Mouse (Mus musculus) heart, adult 2 months (tissue): ENCODE measurements at regions not wholly inside any gene's neighbourhood (a gene's known extent, or its start where the extent isn't known, plus 50 kb on each side); places are given as distances from the start of the nearest gene placed in this dataset.

Experiments
- DNase-seq, 2 experiments: peaks; one replicate each; pipeline ENCODE4 v3.0.0; 2021
- H3K27ac ChIP-seq: fragments of 200-600 bp; 2 replicates; pipeline ENCODE4 v1.8.1; 2022
- H3K27me3 ChIP-seq: fragments of 200-500 bp; 2 replicates; pipeline ENCODE4 v1.6.1; 2012; ENCODE audit warnings: mild to moderate bottlenecking, low read length, inconsistent platforms, mixed read lengths; ENCODE audit not compliant: control insufficient read depth, insufficient read depth
- H3K36me3 ChIP-seq: fragments of 200-500 bp; 2 replicates; pipeline ENCODE4 v1.6.1; 2012; ENCODE audit warnings: low read length, inconsistent platforms; ENCODE audit not compliant: control insufficient read depth, insufficient read depth
- H3K4me1 ChIP-seq: fragments of 200-500 bp; 2 replicates; pipeline ENCODE4 v1.6.1; 2011; ENCODE audit warnings: low read length; ENCODE audit not compliant: control insufficient read depth, insufficient read depth
- H3K4me3 ChIP-seq: fragments of 200-600 bp; 2 replicates; pipeline ENCODE4 v1.8.1; 2022
- H3K79me2 ChIP-seq: fragments of 200-500 bp; replicated peaks from 2 replicates; pipeline ENCODE4 v1.6.1; 2012; ENCODE audit warnings: mild to moderate bottlenecking, inconsistent platforms, low read length, moderate library complexity, mixed read lengths; ENCODE audit not compliant: control insufficient read depth, insufficient read depth
- H3K9ac ChIP-seq: fragments of 200-500 bp; 2 replicates; pipeline ENCODE4 v1.6.1; 2012; ENCODE audit warnings: low read depth, mild to moderate bottlenecking, control low read depth, inconsistent platforms, low read length, mixed read lengths
- CTCF ChIP-seq: fragments of 200-600 bp; IDR thresholded peaks from 2 replicates; pipeline ENCODE4 v1.8.1; 2022; ENCODE audit warnings: antibody characterized with exemption, mild to moderate bottlenecking, moderate library complexity
- EP300 ChIP-seq: fragments of 200-500 bp; IDR thresholded peaks from 2 replicates; pipeline ENCODE4 v1.6.1; 2011; ENCODE audit warnings: low read depth, low read length, control low read depth; ENCODE audit not compliant: insufficient read depth
- POLR2A ChIP-seq: fragments of 200-500 bp; IDR thresholded peaks from 2 replicates; pipeline ENCODE4 v1.6.1; 2011; ENCODE audit warnings: mild to moderate bottlenecking, low read depth, low read length, control low read depth; ENCODE audit not compliant: insufficient read depth
- WGBS: fragments of 180-500 bp; shearing (Covaris S2); methylation state at CpG from one replicate; pipeline ENCODE4 v1.1.7; 2018; 5-methylcytosine and 5-hydroxymethylcytosine counted together
- intact Hi-C: fragments of 180-260 bp; cut with DNase I; formaldehyde crosslinking; loops from one replicate; pipeline ENCODE4 v1.15.1; 2025

GRCm38 (mm10) chr10:109378846-109379245 is 368.1 kb upstream of the Syt1 start:
- intact Hi-C loops, result no loop called here
- H3K27ac ChIP-seq, result no peak overlapping the region
- no peaks in the 10 kb centered on the region for H3K4me1 ChIP-seq
- TF ChIP-seq POLR2A (no peak), CTCF (no peak), EP300 (no peak)
- H3K9ac ChIP-seq, result no peak overlapping the region
- no peak overlapping the region for H3K4me3 ChIP-seq
- 82% methylated on average over 4 of the region's 4 CpGs for WGBS
- DNase-seq, result no peak
- H3K27me3 ChIP-seq, result no peaks in the 10 kb centered on the region
- H3K36me3 ChIP-seq, result no peaks in the 10 kb centered on the region
- no peaks in the 10 kb centered on the region for H3K79me2 ChIP-seq

GRCm38 (mm10) chr10:109360161-109360560 is 349.4 kb upstream of the Syt1 start:
- DNase-seq, result no peak
- WGBS, result 35% methylated on average over 1 of the region's 1 CpGs
- no peak overlapping the region for H3K27ac ChIP-seq
- H3K27me3 ChIP-seq, result no peaks in the 10 kb centered on the region
- no peak overlapping the region for H3K9ac ChIP-seq
- no peak for TF ChIP-seq CTCF
- no peak for TF ChIP-seq POLR2A
- TF ChIP-seq EP300, result no peak
- no peaks in the 10 kb centered on the region for H3K4me1 ChIP-seq
- H3K79me2 ChIP-seq, result no peaks in the 10 kb centered on the region
- H3K36me3 ChIP-seq, result no peaks in the 10 kb centered on the region
- no peak overlapping the region for H3K4me3 ChIP-seq
- intact Hi-C loops, result no loop called here

GRCm38 (mm10) chr10:109358812-109359211 is 348.0 kb upstream of the Syt1 start:
- 31% methylated on average over 6 of the region's 6 CpGs for WGBS
- no peak for DNase-seq
- Histone ChIP-seq H3K9ac (no peak overlapping the region), H3K79me2 (no peaks in the 10 kb centered on the region), H3K27ac (no peak overlapping the region), H3K4me3 (no peak overlapping the region), H3K4me1 (no peaks in the 10 kb centered on the region), H3K36me3 (no peaks in the 10 kb centered on the region), H3K27me3 (no peaks in the 10 kb centered on the region)
- intact Hi-C loops, result no loop called here
- TF ChIP-seq CTCF, result no peak
- TF ChIP-seq EP300, result no peak
- TF ChIP-seq POLR2A, result no peak

GRCm38 (mm10) chr10:109332846-109333386 is 322.1 kb upstream of the Syt1 start:
- Histone ChIP-seq H3K27ac (no peak overlapping the region), H3K4me3 (no peak overlapping the region), H3K4me1 (no peaks in the 10 kb centered on the region), H3K79me2 (no peaks in the 10 kb centered on the region), H3K27me3 (no peaks in the 10 kb centered on the region), H3K9ac (no peak overlapping the region), H3K36me3 (no peaks in the 10 kb centered on the region)
- WGBS, result 73% methylated on average over 7 of the region's 7 CpGs
- intact Hi-C loops, result no loop called here
- TF ChIP-seq EP300, result no peak
- no peak for TF ChIP-seq POLR2A
- TF ChIP-seq CTCF, result no peak
- DNase-seq, result no peak

- no peak overlapping the region for H3K9ac ChIP-seq
- H3K27ac ChIP-seq, result no peak overlapping the region
- no peak for TF ChIP-seq CTCF
- no peak for TF ChIP-seq EP300
- no peak for TF ChIP-seq POLR2A
- H3K79me2 ChIP-seq, result no peaks in the 10 kb centered on the region
- no peak overlapping the region for H3K4me3 ChIP-seq
- H3K36me3 ChIP-seq, result no peaks in the 10 kb centered on the region
- DNase-seq, result no peak
- H3K4me1 ChIP-seq, result no peaks in the 10 kb centered on the region
- no peaks in the 10 kb centered on the region for H3K27me3 ChIP-seq
- WGBS, result 80% methylated on average over 6 of the region's 6 CpGs
- intact Hi-C loops, result no loop called here
These were observed 298.5 kb upstream of the Syt1 start for GRCm38 (mm10) chr10:109309286-109309685.

GRCm38 (mm10) chr10:109300199-109300598 is 289.4 kb upstream of the Syt1 start:
- no peak overlapping the region for H3K9ac ChIP-seq
- WGBS, result 75% methylated on average over 2 of the region's 2 CpGs
- H3K27me3 ChIP-seq, result no peaks in the 10 kb centered on the region
- H3K36me3 ChIP-seq, result no peaks in the 10 kb centered on the region
- no peak overlapping the region for H3K4me3 ChIP-seq
- H3K79me2 ChIP-seq, result no peaks in the 10 kb centered on the region
- DNase-seq, result no peak
- intact Hi-C loops, result no loop called here
- no peak for TF ChIP-seq EP300
- TF ChIP-seq POLR2A, result no peak
- TF ChIP-seq CTCF, result no peak
- H3K4me1 ChIP-seq, result no peaks in the 10 kb centered on the region
- H3K27ac ChIP-seq, result no peak overlapping the region
